Mouse (Mus musculus): ENCODE measurements around the gene Acadvl. TPM values are rescaled to one million over a fixed set of nuclear protein-coding genes. Genes with fewer than 3 reads are reported as not detected.
"Not testable (repeated sequence)": the region's sequence is repeated elsewhere in the genome, so short reads cannot be mapped to it uniquely, and the experiment has no call there.

The Acadvl gene
- polyA plus RNA-seq, 1 experiment from 2014 or later = 90.0 TPM

GRCm38 (mm10) chr11:70020022-70020631 lies 4.9 kb upstream of the Acadvl start:
- H3K9me3 ChIP-seq (ENCODE audit: control insufficient read depth, low read length) = no peaks in the 10 kb centered on the region
- H3K9ac ChIP-seq (ENCODE audit: low read length) = peak overlapping the region; percentile 39; the same call in 1 of the 2 replicates
- H3K27ac ChIP-seq (ENCODE audit: low read length) = peak overlapping the region; percentile 69
- H3K36me3 ChIP-seq (ENCODE audit: control insufficient read depth, insufficient read depth, low read length) = no peaks in the 10 kb centered on the region
- H3K4me1 ChIP-seq (replicated peaks; ENCODE audit: control insufficient read depth, insufficient read depth, low read length) = peaks cover 43% of the 10 kb centered on the region
- peak overlapping the region; percentile 92 for H3K4me2 ChIP-seq (ENCODE audit: low read depth, low read length)
- H3K27me3 ChIP-seq (ENCODE audit: control insufficient read depth, insufficient read depth, low read depth, low read length) = 0 out of 2 replicates have a peak, but pooled peaks cover 2% of the 10 kb centered on the region
- ATAC-seq (ENCODE audit: low read depth) = no peak
- 14% methylated on average over 8 of the region's 8 CpGs for WGBS
- H3K4me3 ChIP-seq (ENCODE audit: low read length) = peak overlapping the region; percentile 63

- 8% methylated on average over 1 of the region's 2 CpGs for WGBS
Measured at GRCm38 (mm10) chr11:70019495-70020021, 4.3 kb upstream of the Acadvl start.

GRCm38 (mm10) chr11:70018131-70018990 lies 3.1 kb upstream of the Acadvl start:
- Histone ChIP-seq H3K4me3 (ENCODE audit: low read length) (peak overlapping the region; percentile 63), H3K4me1 (replicated peaks; ENCODE audit: control insufficient read depth, insufficient read depth, low read length) (peaks cover 46% of the 10 kb centered on the region), H3K27ac (ENCODE audit: low read length) (peak overlapping the region; percentile 81), H3K27me3 (ENCODE audit: control insufficient read depth, insufficient read depth, low read depth, low read length) (no peaks in the 10 kb centered on the region), H3K9me3 (ENCODE audit: control insufficient read depth, low read length) (no peaks in the 10 kb centered on the region), H3K4me2 (ENCODE audit: low read depth, low read length) (peak overlapping the region; percentile 92), H3K36me3 (ENCODE audit: control insufficient read depth, insufficient read depth, low read length) (no peaks in the 10 kb centered on the region), H3K9ac (ENCODE audit: low read length) (peak overlapping the region; percentile 84)
- 2% methylated on average over 24 of the region's 25 CpGs for WGBS
- no peak for ATAC-seq (ENCODE audit: low read depth)

More at GRCm38 (mm10) chr11:70019495-70020021, 4.3 kb upstream of the Acadvl start:
- H3K4me2 ChIP-seq (ENCODE audit: low read depth, low read length) = peak overlapping the region; percentile 92
- H3K9ac ChIP-seq (ENCODE audit: low read length) = peak overlapping the region; percentile 39; the same call in 1 of the 2 replicates
- no peaks in the 10 kb centered on the region for H3K36me3 ChIP-seq (ENCODE audit: control insufficient read depth, insufficient read depth, low read length)
- no peaks in the 10 kb centered on the region for H3K9me3 ChIP-seq (ENCODE audit: control insufficient read depth, low read length)
- H3K4me1 ChIP-seq (replicated peaks; ENCODE audit: control insufficient read depth, insufficient read depth, low read length) = peaks cover 46% of the 10 kb centered on the region
- H3K4me3 ChIP-seq (ENCODE audit: low read length) = peak overlapping the region; percentile 63
- no peak for ATAC-seq (ENCODE audit: low read depth)
- 0 out of 2 replicates have a peak, but pooled peaks cover 2% of the 10 kb centered on the region for H3K27me3 ChIP-seq (ENCODE audit: control insufficient read depth, insufficient read depth, low read depth, low read length)
- H3K27ac ChIP-seq (ENCODE audit: low read length) = peak overlapping the region; percentile 43

GRCm38 (mm10) chr11:70017199-70017767 lies 2.1 kb upstream of the Acadvl start:
- Histone ChIP-seq H3K4me2 (ENCODE audit: low read depth, low read length) (peak overlapping the region; percentile 92; the same call in 1 of the 2 replicates), H3K9me3 (ENCODE audit: control insufficient read depth, low read length) (no peaks in the 10 kb centered on the region), H3K4me1 (replicated peaks; ENCODE audit: control insufficient read depth, insufficient read depth, low read length) (peaks cover 45% of the 10 kb centered on the region), H3K4me3 (ENCODE audit: low read length) (no peak overlapping the region), H3K9ac (ENCODE audit: low read length) (peak overlapping the region; percentile 84), H3K27ac (ENCODE audit: low read length) (no peak overlapping the region), H3K36me3 (ENCODE audit: control insufficient read depth, insufficient read depth, low read length) (peaks cover 6% of the 10 kb centered on the region), H3K27me3 (ENCODE audit: control insufficient read depth, insufficient read depth, low read depth, low read length) (no peaks in the 10 kb centered on the region)
- WGBS = 37% methylated on average over 7 of the region's 7 CpGs
- no peak for ATAC-seq (ENCODE audit: low read depth)

- peak within 1 kb of the TSS; percentile 84 for H3K9ac ChIP-seq (ENCODE audit: low read length)
- peak within 1 kb of the TSS; percentile 16; the same call in 1 of the 2 replicates for H3K27ac ChIP-seq (ENCODE audit: low read length)
- no peak for ATAC-seq (ENCODE audit: low read depth)
- H3K27me3 ChIP-seq (ENCODE audit: control insufficient read depth, insufficient read depth, low read depth, low read length) = no peaks in the 10 kb centered on the region
- peaks cover 11% of the 10 kb centered on the region for H3K36me3 ChIP-seq (ENCODE audit: control insufficient read depth, insufficient read depth, low read length)
- WGBS = 62% methylated on average over 3 of the region's 3 CpGs
- H3K4me3 ChIP-seq (ENCODE audit: low read length) = no peak within 1 kb of the TSS
- no peaks in the 10 kb centered on the region for H3K9me3 ChIP-seq (ENCODE audit: control insufficient read depth, low read length)
- H3K4me1 ChIP-seq (replicated peaks; ENCODE audit: control insufficient read depth, insufficient read depth, low read length) = peaks cover 44% of the 10 kb centered on the region
- H3K4me2 ChIP-seq (ENCODE audit: low read depth, low read length) = peak within 1 kb of the TSS; percentile 92
Measured at GRCm38 (mm10) chr11:70016669-70017068, 1.5 kb upstream of the Acadvl start, which contains the start of gene Dlg4. Dlg4 (plus strand) TSS chr11:70016942.

GRCm38 (mm10) chr11:70016177-70016576 lies 966 bp upstream of the Acadvl start:
- H3K4me2 ChIP-seq (ENCODE audit: low read depth, low read length); ATAC-seq (ENCODE audit: low read depth); H3K9me3 ChIP-seq (ENCODE audit: control insufficient read depth, low read length); H3K27me3 ChIP-seq (ENCODE audit: control insufficient read depth, insufficient read depth, low read depth, low read length); H3K27ac ChIP-seq (ENCODE audit: low read length); H3K9ac ChIP-seq (ENCODE audit: low read length); H3K4me3 ChIP-seq (ENCODE audit: low read length): not testable (repeated sequence)
- 68% methylated on average over 2 of the region's 2 CpGs for WGBS
- Histone ChIP-seq H3K36me3 (ENCODE audit: control insufficient read depth, insufficient read depth, low read length) (peaks cover 16% of the 10 kb centered on the region), H3K4me1 (replicated peaks; ENCODE audit: control insufficient read depth, insufficient read depth, low read length) (peaks cover 40% of the 10 kb centered on the region)

GRCm38 (mm10) chr11:70015677-70016076 lies 466 bp upstream of the Acadvl start:
- peak overlapping the region; percentile 74 for H3K4me3 ChIP-seq (ENCODE audit: low read length)
- no peak for ATAC-seq (ENCODE audit: low read depth)
- peak overlapping the region; percentile 89 for H3K4me2 ChIP-seq (ENCODE audit: low read depth, low read length)
- H3K4me1 ChIP-seq (replicated peaks; ENCODE audit: control insufficient read depth, insufficient read depth, low read length) = peaks cover 39% of the 10 kb centered on the region
- 0 out of 2 replicates have a peak overlapping the region, but pooled peaks have one; percentile 79 for H3K9ac ChIP-seq (ENCODE audit: low read length)
- H3K27me3 ChIP-seq (ENCODE audit: control insufficient read depth, insufficient read depth, low read depth, low read length) = no peaks in the 10 kb centered on the region
- no peak overlapping the region for H3K27ac ChIP-seq (ENCODE audit: low read length)
- H3K36me3 ChIP-seq (ENCODE audit: control insufficient read depth, insufficient read depth, low read length) = peaks cover 20% of the 10 kb centered on the region
- 62% methylated on average over 6 of the region's 6 CpGs for WGBS
- H3K9me3 ChIP-seq (ENCODE audit: control insufficient read depth, low read length) = no peaks in the 10 kb centered on the region

GRCm38 (mm10) chr11:70014051-70014450 lies 1.2 kb downstream of the Acadvl start:
- Histone ChIP-seq H3K27ac (ENCODE audit: low read length) (no peak overlapping the region), H3K4me3 (ENCODE audit: low read length) (no peak overlapping the region; the same call in 1 of the 2 replicates), H3K4me1 (replicated peaks; ENCODE audit: control insufficient read depth, insufficient read depth, low read length) (peaks cover 23% of the 10 kb centered on the region), H3K4me2 (ENCODE audit: low read depth, low read length) (no peak overlapping the region; the same call in 1 of the 2 replicates), H3K9ac (ENCODE audit: low read length) (no peak overlapping the region), H3K27me3 (ENCODE audit: control insufficient read depth, insufficient read depth, low read depth, low read length) (no peaks in the 10 kb centered on the region), H3K9me3 (ENCODE audit: control insufficient read depth, low read length) (no peaks in the 10 kb centered on the region), H3K36me3 (ENCODE audit: control insufficient read depth, insufficient read depth, low read length) (peaks cover 34% of the 10 kb centered on the region)
- 45% methylated on average over 5 of the region's 5 CpGs for WGBS
- no peak for ATAC-seq (ENCODE audit: low read depth)
